Mouse (Mus musculus): ENCODE measurements at regions not wholly inside any gene's neighbourhood (a gene's known extent, or its start where the extent isn't known, plus 50 kb on each side); places are given as distances from the start of the nearest gene placed in this dataset.

- ATAC-seq (ENCODE audit: low FRiP score, low TSS enrichment) (no peak), DNase-seq (ENCODE audit: low spot score) (no peak)
- H3K36me3 ChIP-seq (ENCODE audit: control insufficient read depth, insufficient read depth, low read length) = no peaks in the 10 kb centered on the region
- TF ChIP-seq EP300 (optimal IDR thresholded peaks at IDR 0.05) = no peak
- TF ChIP-seq CTCF (IDR thresholded peaks at IDR 0.05; ENCODE audit: low read depth) = no peak
- no peak overlapping the region for H3K4me3 ChIP-seq (ENCODE audit: low read depth, low read length)
- 35% methylated on average over 1 of the region's 1 CpGs for WGBS
- H3K9me3 ChIP-seq (ENCODE audit: control insufficient read depth, low read length) = no peaks in the 10 kb centered on the region
- H3K4me2 ChIP-seq (replicated peaks; ENCODE audit: low read depth) = no peak overlapping the region
- no peaks in the 10 kb centered on the region for H3K27me3 ChIP-seq (ENCODE audit: control insufficient read depth, insufficient read depth, low read length)
- H3K4me1 ChIP-seq (replicated peaks; ENCODE audit: control insufficient read depth, insufficient read depth) = no peaks in the 10 kb centered on the region
- H3K9ac ChIP-seq (ENCODE audit: low read length) = no peak overlapping the region
- H3K27ac ChIP-seq (replicated peaks) = no peak overlapping the region
These were observed 136.9 kb upstream of the Klf6 start for GRCm38 (mm10) chr13:5724364-5724763.

DNA sequence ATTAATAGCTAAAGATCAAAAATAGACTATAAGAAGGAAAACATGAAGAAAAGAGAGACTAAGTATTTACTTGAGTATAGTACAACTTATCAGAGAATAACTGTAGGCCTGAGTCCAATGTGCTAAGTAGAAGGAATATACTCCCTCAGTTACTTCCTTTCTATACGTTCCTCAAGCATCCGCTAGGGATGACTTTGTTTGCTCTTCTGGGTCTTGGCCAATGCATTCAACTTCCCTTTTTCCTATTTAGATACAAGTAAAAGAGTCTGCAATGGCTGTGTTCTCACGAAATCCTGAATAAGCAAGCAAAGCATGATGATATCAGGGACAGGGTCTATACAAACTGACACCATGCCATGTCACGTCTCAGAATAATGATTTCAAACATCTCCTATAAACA is 135.3 kb upstream of the Klf6 start:
- DNase-seq (ENCODE audit: low spot score) (no peak), ATAC-seq (ENCODE audit: low FRiP score, low TSS enrichment) (no peak)
- Histone ChIP-seq H3K9me3 (ENCODE audit: control insufficient read depth, low read length) (no peaks in the 10 kb centered on the region), H3K36me3 (ENCODE audit: control insufficient read depth, insufficient read depth, low read length) (no peaks in the 10 kb centered on the region), H3K27me3 (ENCODE audit: control insufficient read depth, insufficient read depth, low read length) (no peaks in the 10 kb centered on the region), H3K4me3 (ENCODE audit: low read depth, low read length) (no peak overlapping the region), H3K27ac (replicated peaks) (no peak overlapping the region), H3K9ac (ENCODE audit: low read length) (no peak overlapping the region), H3K4me1 (replicated peaks; ENCODE audit: control insufficient read depth, insufficient read depth) (no peaks in the 10 kb centered on the region), H3K4me2 (replicated peaks; ENCODE audit: low read depth) (no peak overlapping the region)
- WGBS = 60% methylated on average over 4 of the region's 4 CpGs
- TF ChIP-seq EP300 (optimal IDR thresholded peaks at IDR 0.05) (no peak), CTCF (IDR thresholded peaks at IDR 0.05; ENCODE audit: low read depth) (no peak)

GRCm38 (mm10) chr13:5726446-5726845 is 134.8 kb upstream of the Klf6 start:
- Histone ChIP-seq H3K9ac (ENCODE audit: low read length) (no peak overlapping the region), H3K36me3 (ENCODE audit: control insufficient read depth, insufficient read depth, low read length) (no peaks in the 10 kb centered on the region), H3K9me3 (ENCODE audit: control insufficient read depth, low read length) (no peaks in the 10 kb centered on the region), H3K27ac (replicated peaks) (no peak overlapping the region), H3K27me3 (ENCODE audit: control insufficient read depth, insufficient read depth, low read length) (no peaks in the 10 kb centered on the region), H3K4me2 (replicated peaks; ENCODE audit: low read depth) (no peak overlapping the region), H3K4me3 (ENCODE audit: low read depth, low read length) (no peak overlapping the region), H3K4me1 (replicated peaks; ENCODE audit: control insufficient read depth, insufficient read depth) (no peaks in the 10 kb centered on the region)
- ATAC-seq (ENCODE audit: low FRiP score, low TSS enrichment) (no peak), DNase-seq (ENCODE audit: low spot score) (no peak)
- 76% methylated on average over 1 of the region's 1 CpGs for WGBS
- no peak for TF ChIP-seq EP300 (optimal IDR thresholded peaks at IDR 0.05)
- no peak for TF ChIP-seq CTCF (IDR thresholded peaks at IDR 0.05; ENCODE audit: low read depth)

DNA sequence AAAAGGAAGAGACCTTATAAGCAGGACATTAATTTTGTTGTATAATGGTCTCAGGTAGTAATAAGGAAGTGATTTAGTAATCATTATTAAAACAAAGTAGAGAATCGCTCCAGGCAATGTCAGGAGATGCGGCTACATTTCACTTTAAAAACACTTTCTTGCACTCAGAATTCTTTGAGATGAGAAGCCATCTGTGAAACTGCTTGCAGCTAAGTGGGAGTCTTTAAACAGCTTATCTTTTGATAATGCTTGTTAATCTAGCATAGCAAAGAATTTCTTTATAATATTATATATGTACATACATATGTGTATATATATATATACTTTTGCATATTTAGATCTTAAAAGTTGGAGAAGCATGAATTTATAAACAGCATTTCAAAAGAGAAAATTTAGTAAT is 133.1 kb upstream of the Klf6 start:
- DNase-seq (ENCODE audit: low spot score) (no peak), ATAC-seq (ENCODE audit: low FRiP score, low TSS enrichment) (no peak)
- Histone ChIP-seq H3K27me3 (ENCODE audit: control insufficient read depth, insufficient read depth, low read length) (no peaks in the 10 kb centered on the region), H3K27ac (replicated peaks) (no peak overlapping the region), H3K9me3 (ENCODE audit: control insufficient read depth, low read length) (no peaks in the 10 kb centered on the region), H3K4me1 (replicated peaks; ENCODE audit: control insufficient read depth, insufficient read depth) (no peaks in the 10 kb centered on the region), H3K36me3 (ENCODE audit: control insufficient read depth, insufficient read depth, low read length) (no peaks in the 10 kb centered on the region), H3K4me2 (replicated peaks; ENCODE audit: low read depth) (no peak overlapping the region), H3K4me3 (ENCODE audit: low read depth, low read length) (no peak overlapping the region), H3K9ac (ENCODE audit: low read length) (no peak overlapping the region)
- WGBS = 92% methylated on average over 2 of the region's 2 CpGs
- TF ChIP-seq EP300 (optimal IDR thresholded peaks at IDR 0.05) (no peak), CTCF (IDR thresholded peaks at IDR 0.05; ENCODE audit: low read depth) (no peak)

- Histone ChIP-seq H3K4me3 (ENCODE audit: low read depth, low read length) (no peak overlapping the region), H3K36me3 (ENCODE audit: control insufficient read depth, insufficient read depth, low read length) (no peaks in the 10 kb centered on the region), H3K9me3 (ENCODE audit: control insufficient read depth, low read length) (no peaks in the 10 kb centered on the region), H3K9ac (ENCODE audit: low read length) (no peak overlapping the region), H3K27me3 (ENCODE audit: control insufficient read depth, insufficient read depth, low read length) (no peaks in the 10 kb centered on the region), H3K4me1 (replicated peaks; ENCODE audit: control insufficient read depth, insufficient read depth) (no peaks in the 10 kb centered on the region), H3K4me2 (replicated peaks; ENCODE audit: low read depth) (no peak overlapping the region), H3K27ac (replicated peaks) (no peak overlapping the region)
- no peak for ATAC-seq (ENCODE audit: low FRiP score, low TSS enrichment)
- TF ChIP-seq CTCF (IDR thresholded peaks at IDR 0.05; ENCODE audit: low read depth) = no peak
- no peak for TF ChIP-seq EP300 (optimal IDR thresholded peaks at IDR 0.05)
- 57% methylated on average over 1 of the region's 1 CpGs for WGBS
- no peak for DNase-seq (ENCODE audit: low spot score)
These were observed 132.5 kb upstream of the Klf6 start for GRCm38 (mm10) chr13:5728808-5729207.

DNA sequence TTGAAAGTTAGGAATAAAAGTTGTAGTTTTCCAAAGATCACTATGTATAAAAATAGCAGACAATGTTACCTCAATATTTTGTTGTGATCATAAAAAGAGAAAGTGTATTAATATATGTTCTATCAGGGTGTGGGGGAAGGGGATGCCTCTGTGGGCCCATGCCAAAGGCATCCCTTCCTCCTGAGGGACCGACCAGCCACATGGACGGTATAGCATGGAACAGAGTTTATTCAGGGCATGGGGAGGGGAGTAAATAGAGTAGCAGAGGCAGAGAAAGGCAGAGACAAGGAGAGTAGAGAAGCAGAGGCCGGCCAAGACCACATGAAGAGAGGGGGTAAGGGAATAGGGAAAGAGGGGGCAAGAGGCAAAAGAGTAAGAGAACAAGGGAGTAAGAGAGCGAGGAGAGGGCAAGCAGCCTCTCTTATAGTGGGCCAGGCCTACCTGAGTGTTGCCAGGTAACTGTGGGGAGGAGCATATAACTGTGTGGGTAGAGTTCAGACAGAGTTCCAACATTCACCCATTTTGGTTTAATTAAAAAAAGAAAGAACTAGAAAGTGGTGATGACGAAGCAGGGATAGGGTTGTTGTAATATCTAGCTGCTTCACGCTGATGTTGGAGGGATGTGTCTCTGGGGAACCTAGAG is 131.7 kb upstream of the Klf6 start:
- no peak overlapping the region for H3K9ac ChIP-seq (ENCODE audit: low read length)
- TF ChIP-seq CTCF (IDR thresholded peaks at IDR 0.05; ENCODE audit: low read depth) (no peak), EP300 (optimal IDR thresholded peaks at IDR 0.05) (no peak)
- no peak for ATAC-seq (ENCODE audit: low FRiP score, low TSS enrichment)
- H3K4me2 ChIP-seq (replicated peaks; ENCODE audit: low read depth) = no peak overlapping the region
- H3K27me3 ChIP-seq (ENCODE audit: control insufficient read depth, insufficient read depth, low read length) = no peaks in the 10 kb centered on the region
- no peak for DNase-seq (ENCODE audit: low spot score)
- WGBS = 78% methylated on average over 6 of the region's 6 CpGs
- no peak overlapping the region for H3K4me3 ChIP-seq (ENCODE audit: low read depth, low read length)
- H3K4me1 ChIP-seq (replicated peaks; ENCODE audit: control insufficient read depth, insufficient read depth) = no peaks in the 10 kb centered on the region
- no peak overlapping the region for H3K27ac ChIP-seq (replicated peaks)
- no peaks in the 10 kb centered on the region for H3K9me3 ChIP-seq (ENCODE audit: control insufficient read depth, low read length)
- no peaks in the 10 kb centered on the region for H3K36me3 ChIP-seq (ENCODE audit: control insufficient read depth, insufficient read depth, low read length)

All from stomach, postnatal 0 days (tissue).